Mouse (Mus musculus) erythroblast, embryonic 14.5 days (primary cell): ENCODE measurements around the gene Ugt1a7c.

ENCODE experiments used
- GATA1 ChIP-seq: IDR thresholded peaks from 2 replicates; pipeline ENCODE4 v1.6.1; 2012; ENCODE audit warnings: low read length, inconsistent platforms, mixed read lengths
- TAL1 ChIP-seq: IDR thresholded peaks from 3 replicates; pipeline ENCODE4 v1.6.1; 2012; ENCODE audit warnings: low read length, inconsistent platforms, mixed read lengths

DNA sequence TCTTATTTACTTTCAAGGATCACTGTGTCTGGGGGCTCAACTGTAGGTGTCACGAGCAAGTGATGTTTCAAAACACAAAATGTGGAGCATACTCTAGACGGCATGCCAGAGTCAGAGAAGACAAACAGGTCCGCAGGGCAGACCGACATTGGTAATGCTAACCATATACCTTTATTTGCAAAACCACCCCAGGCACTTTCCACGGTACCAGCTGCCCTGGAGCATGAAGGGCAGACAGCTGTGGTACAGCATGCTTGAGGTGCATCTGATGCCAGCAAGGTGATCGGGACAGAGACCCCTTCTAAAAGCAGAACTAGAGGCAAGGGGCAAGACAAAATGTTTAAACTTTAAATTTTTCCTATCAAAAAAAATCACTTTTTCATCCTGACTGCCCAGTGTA is 168.1 kb downstream of the Ugt1a7c start:
- TF ChIP-seq TAL1 = no peak
- TF ChIP-seq GATA1 = no peak
